Mouse (Mus musculus) bone marrow macrophage, adult 2 months (primary cell): Measurements from ENCODE around the gene Rapgef5.

Experiments used
- CTCF ChIP-seq: IDR thresholded peaks from 2 replicates; pipeline ENCODE4 v1.5.1; 2012; ENCODE audit warnings: low read depth, mild to moderate bottlenecking, low read length, moderate library complexity
- POLR2A ChIP-seq: IDR thresholded peaks from 2 replicates; pipeline ENCODE4 v1.6.1; 2012; ENCODE audit warnings: mild to moderate bottlenecking, low read depth, low read length, borderline replicate concordance

GRCm38 (mm10) chr12:117554612-117555063, 38.4 kb downstream of the Rapgef5 start:
- TF ChIP-seq CTCF (no peak), POLR2A (no peak)
